Mouse (Mus musculus) MEL (cell line): ENCODE measurements at regions not wholly inside any gene's neighbourhood (a gene's known extent, or its start where the extent isn't known, plus 50 kb on each side); places are given as distances from the start of the nearest gene placed in this dataset.
A peak's percentile ranks its signal among the peaks of the same experiment; 100 is the strongest.

ENCODE experiments used
- DNase-seq: peaks from one replicate; pipeline ENCODE4 v3.0.0; 2011; ENCODE audit warnings: low read depth, low spot score
- H3K27ac ChIP-seq: 2 replicates; pipeline ENCODE4 v1.5.1; 2012; ENCODE audit warnings: low read depth, mild to moderate bottlenecking, control low read depth, low read length, moderate library complexity; ENCODE audit not compliant: control insufficient read depth
- H3K27me3 ChIP-seq, 2 experiments: fragments of 150-350 bp in 1 of 2; sonication (generic) in 1 of 2; 2 replicates each; pipeline ENCODE4 v1.6.1; 2012; ENCODE audit warnings: low read length in 2 of 2, mild to moderate bottlenecking in 2 of 2, improper control_type of control experiment in 1 of 2, moderate library complexity in 1 of 2; ENCODE audit not compliant: insufficient read depth in 2 of 2, control insufficient read depth in 1 of 2
- H3K36me3 ChIP-seq, 2 experiments: 2 replicates each; pipeline ENCODE4 v1.6.1; 2012 to 2014; ENCODE audit warnings: low read length in 2 of 2, improper control_type of control experiment in 1 of 2, inconsistent platforms in 1 of 2, mild to moderate bottlenecking in 1 of 2; ENCODE audit not compliant: insufficient read depth in 2 of 2, control insufficient read depth in 1 of 2
- H3K4me1 ChIP-seq, 2 experiments: fragments of 150-350 bp in 1 of 2; sonication (generic) in 1 of 2; 2 replicates each; pipeline ENCODE4 v1.6.1; 2012; ENCODE audit warnings: low read length in 2 of 2, improper control_type of control experiment in 1 of 2, mild to moderate bottlenecking in 1 of 2; ENCODE audit not compliant: insufficient read depth in 2 of 2, control insufficient read depth in 1 of 2
- H3K4me3 ChIP-seq, 2 experiments: fragments of 150-350 bp in 1 of 2; sonication (generic) in 1 of 2; 2 replicates each; pipeline ENCODE4 v1.5.1; 2012; ENCODE audit warnings: low read depth in 2 of 2, low read length in 2 of 2, mild to moderate bottlenecking in 2 of 2, moderate library complexity in 2 of 2, control low read depth in 1 of 2, improper control_type of control experiment in 1 of 2; ENCODE audit not compliant: control insufficient read depth in 1 of 2, insufficient read depth in 1 of 2
- H3K79me2 ChIP-seq: 2 replicates; pipeline ENCODE4 v1.6.1; 2012; ENCODE audit warnings: mild to moderate bottlenecking, low read length, moderate library complexity; ENCODE audit not compliant: control insufficient read depth, poor library complexity, insufficient read depth
- H3K9ac ChIP-seq: 2 replicates; pipeline ENCODE4 v1.6.1; 2012; ENCODE audit warnings: low read depth, mild to moderate bottlenecking, control low read depth, low read length, moderate library complexity; ENCODE audit not compliant: control insufficient read depth, poor library complexity, severe bottlenecking
- H3K9me3 ChIP-seq: fragments of 150-350 bp; sonication (generic); replicated peaks from 2 replicates; pipeline ENCODE4 v1.6.1; 2012; ENCODE audit warnings: mild to moderate bottlenecking, low read length, improper control_type of control experiment, moderate library complexity; ENCODE audit not compliant: insufficient read depth
- BHLHE40 ChIP-seq: IDR thresholded peaks from 2 replicates; pipeline ENCODE4 v1.6.1; 2012; ENCODE audit warnings: low read depth, mild to moderate bottlenecking, inconsistent platforms, low read length, improper control_type of control experiment, borderline replicate concordance
- CTCF ChIP-seq, 3 experiments: IDR thresholded peaks in 2 of 3; conservative IDR thresholded peaks in 1 of 3; 2 replicates each; pipeline ENCODE4 v1.5.1; 2011 to 2012; ENCODE audit warnings: low read length in 3 of 3, low read depth in 2 of 3, mild to moderate bottlenecking in 2 of 3, improper control_type of control experiment in 1 of 3, inconsistent platforms in 1 of 3, mixed read lengths in 1 of 3, moderate library complexity in 1 of 3; ENCODE audit not compliant: control insufficient read depth in 1 of 3, insufficient read depth in 1 of 3, poor library complexity in 1 of 3, severe bottlenecking in 1 of 3
- ELF1 ChIP-seq: IDR thresholded peaks from 2 replicates; pipeline ENCODE4 v1.6.1; 2014; ENCODE audit warnings: low read depth, mild to moderate bottlenecking, inconsistent platforms, low read length, improper control_type of control experiment, moderate library complexity
- ETS1 ChIP-seq: IDR thresholded peaks from 2 replicates; pipeline ENCODE4 v1.6.1; 2012; ENCODE audit warnings: low read depth, mild to moderate bottlenecking, inconsistent platforms, low read length, improper control_type of control experiment, moderate library complexity
- HCFC1 ChIP-seq: IDR thresholded peaks from 2 replicates; pipeline ENCODE4 v1.6.1; 2012; ENCODE audit warnings: low read depth, mild to moderate bottlenecking, inconsistent platforms, low read length, improper control_type of control experiment, moderate library complexity
- JUND ChIP-seq: IDR thresholded peaks from 2 replicates; pipeline ENCODE4 v1.6.1; 2011; ENCODE audit warnings: low read depth, mild to moderate bottlenecking, improper control_type of control experiment, low read length
- MAFK ChIP-seq: IDR thresholded peaks from 2 replicates; pipeline ENCODE4 v1.6.1; 2011; ENCODE audit warnings: low read depth, mild to moderate bottlenecking, low read length, improper control_type of control experiment, borderline replicate concordance
- MAX ChIP-seq: IDR thresholded peaks from 2 replicates; pipeline ENCODE4 v1.6.1; 2011; ENCODE audit warnings: low read length, improper control_type of control experiment
- MAZ ChIP-seq: IDR thresholded peaks from 2 replicates; pipeline ENCODE4 v1.6.1; 2012; ENCODE audit warnings: low read depth, mild to moderate bottlenecking, inconsistent platforms, low read length, improper control_type of control experiment
- MXI1 ChIP-seq: IDR thresholded peaks from 2 replicates; pipeline ENCODE4 v1.6.1; 2011; ENCODE audit warnings: mild to moderate bottlenecking, low read depth, low read length, improper control_type of control experiment
- MYB ChIP-seq: IDR thresholded peaks from 2 replicates; pipeline ENCODE4 v1.6.1; 2011; ENCODE audit warnings: mild to moderate bottlenecking, low read depth, low read length, improper control_type of control experiment
- NRF1 ChIP-seq: IDR thresholded peaks from 2 replicates; pipeline ENCODE4 v1.6.1; 2014; ENCODE audit warnings: low read depth, mild to moderate bottlenecking, inconsistent platforms, low read length, improper control_type of control experiment, moderate library complexity; ENCODE audit not compliant: poor library complexity, insufficient read depth, severe bottlenecking
- POLR2A ChIP-seq, 2 experiments: IDR thresholded peaks; 2 replicates each; pipeline ENCODE4 v1.6.1; 2011 to 2012; ENCODE audit warnings: low read length in 2 of 2, mild to moderate bottlenecking in 2 of 2, control low read depth in 1 of 2, improper control_type of control experiment in 1 of 2, low read depth in 1 of 2, moderate library complexity in 1 of 2; ENCODE audit not compliant: control insufficient read depth in 1 of 2, insufficient read depth in 1 of 2, poor library complexity in 1 of 2
- POLR2AphosphoS5 ChIP-seq: IDR thresholded peaks from 2 replicates; pipeline ENCODE4 v1.6.1; 2012; ENCODE audit warnings: low read depth, borderline replicate concordance, mild to moderate bottlenecking, inconsistent platforms, low read length, moderate library complexity, mixed read lengths
- RAD21 ChIP-seq: IDR thresholded peaks from 2 replicates; pipeline ENCODE4 v1.6.1; 2011; ENCODE audit warnings: mild to moderate bottlenecking, low read depth, low read length, improper control_type of control experiment
- RCOR1 ChIP-seq: IDR thresholded peaks from 2 replicates; pipeline ENCODE4 v1.6.1; 2012; ENCODE audit warnings: low read depth, mild to moderate bottlenecking, inconsistent platforms, low read length, improper control_type of control experiment
- SIN3A ChIP-seq: IDR thresholded peaks from 2 replicates; pipeline ENCODE4 v1.6.1; 2012; ENCODE audit warnings: low read length, improper control_type of control experiment, inconsistent platforms
- TBP ChIP-seq: IDR thresholded peaks from 2 replicates; pipeline ENCODE4 v1.8.0; 2011; ENCODE audit warnings: low read depth, low read length, improper control_type of control experiment
- TCF12 ChIP-seq: IDR thresholded peaks from 2 replicates; pipeline ENCODE4 v1.6.1; 2014; ENCODE audit warnings: low read depth, mild to moderate bottlenecking, inconsistent platforms, low read length, improper control_type of control experiment, moderate library complexity
- UBTF ChIP-seq: IDR thresholded peaks from 2 replicates; pipeline ENCODE4 v1.6.1; 2012; ENCODE audit warnings: low read depth, mild to moderate bottlenecking, inconsistent platforms, low read length, improper control_type of control experiment, moderate library complexity, borderline replicate concordance; ENCODE audit not compliant: insufficient read depth
- USF1 ChIP-seq: IDR thresholded peaks from 2 replicates; pipeline ENCODE4 v1.6.1; 2014; ENCODE audit warnings: low read depth, mild to moderate bottlenecking, inconsistent platforms, low read length, improper control_type of control experiment, moderate library complexity
- USF2 ChIP-seq, 2 experiments: IDR thresholded peaks; 2 replicates each; pipeline ENCODE4 v1.6.1; 2011 to 2012; ENCODE audit warnings: improper control_type of control experiment in 2 of 2, low read length in 2 of 2, borderline replicate concordance in 1 of 2, inconsistent platforms in 1 of 2, low read depth in 1 of 2, mild to moderate bottlenecking in 1 of 2; ENCODE audit not compliant: insufficient read depth in 1 of 2
- ZC3H11A ChIP-seq: IDR thresholded peaks from 2 replicates; pipeline ENCODE4 v1.6.1; 2012; ENCODE audit warnings: low read depth, mild to moderate bottlenecking, inconsistent platforms, low read length, improper control_type of control experiment
- ZMIZ1 ChIP-seq: IDR thresholded peaks from 2 replicates; pipeline ENCODE4 v1.6.1; 2012; ENCODE audit warnings: low read depth, mild to moderate bottlenecking, inconsistent platforms, low read length, improper control_type of control experiment, moderate library complexity
- ZNF384 ChIP-seq: IDR thresholded peaks from 2 replicates; pipeline ENCODE4 v1.6.1; 2012; ENCODE audit warnings: low read depth, mild to moderate bottlenecking, inconsistent platforms, low read length, improper control_type of control experiment

- Histone ChIP-seq H3K27me3 (peaks cover 0 to 6% of the 10 kb centered on the region in 2 experiments; a peak in 2 of 4 replicates), H3K4me3 (no peak overlapping the region), H3K4me1 (no peaks in the 10 kb centered on the region), H3K36me3 (no peaks in the 10 kb centered on the region), H3K27ac (no peak overlapping the region), H3K79me2 (no peaks in the 10 kb centered on the region), H3K9me3 (no peaks in the 10 kb centered on the region), H3K9ac (no peak overlapping the region)
- DNase-seq, result no peak
- TF ChIP-seq MAFK (0 out of 2 replicates have a peak, but pooled peaks have one; percentile 23), RCOR1 (no peak), TBP (no peak), MYB (no peak), SIN3A (no peak), ELF1 (no peak), POLR2A (IDR thresholded peaks at IDR 0.05; ENCODE audit: control insufficient read depth in 1 of 2, insufficient read depth in 1 of 2, low read depth in 1 of 2, low read length in 2 of 2, poor library complexity in 1 of 2) (no peak), MAZ (no peak)
These were observed 57.8 kb upstream of the Gata5 start for GRCm38 (mm10) chr2:180392298-180392697.

- TF ChIP-seq ETS1 (no peak), POLR2AphosphoS5 (no peak), MYB (no peak), USF2 (IDR thresholded peaks at IDR 0.05; ENCODE audit: borderline replicate concordance in 1 of 2, insufficient read depth in 1 of 2, low read depth in 1 of 2, low read length in 2 of 2) (no peak), CTCF (IDR thresholded peaks at IDR 0.05 in 2 of 3, conservative IDR thresholded peaks at IDR 0.05 in 1 of 3; ENCODE audit: control insufficient read depth in 1 of 3, insufficient read depth in 1 of 3, low read depth in 2 of 3, low read length in 3 of 3, poor library complexity in 1 of 3, severe bottlenecking in 1 of 3) (no peak), JUND (no peak)
- H3K27me3 ChIP-seq, result peaks cover 0 to 6% of the 10 kb centered on the region in 2 experiments; a peak in 2 of 4 replicates
- no peaks in the 10 kb centered on the region for H3K79me2 ChIP-seq
- H3K9ac ChIP-seq, result no peak overlapping the region
- DNase-seq, result no peak
- H3K4me3 ChIP-seq, result no peak overlapping the region
- H3K36me3 ChIP-seq, result no peaks in the 10 kb centered on the region
- no peak overlapping the region for H3K27ac ChIP-seq
- H3K4me1 ChIP-seq, result no peaks in the 10 kb centered on the region
- no peaks in the 10 kb centered on the region for H3K9me3 ChIP-seq
These were observed 56.9 kb upstream of the Gata5 start for GRCm38 (mm10) chr2:180391349-180391748.

GRCm38 (mm10) chr2:180390216-180390996, 55.9 kb upstream of the Gata5 start:
- DNase-seq, result no peak
- H3K4me1 ChIP-seq, result no peaks in the 10 kb centered on the region
- H3K36me3 ChIP-seq, result no peaks in the 10 kb centered on the region
- H3K27ac ChIP-seq, result no peak overlapping the region
- no peaks in the 10 kb centered on the region for H3K79me2 ChIP-seq
- H3K9me3 ChIP-seq, result no peaks in the 10 kb centered on the region
- H3K27me3 ChIP-seq, result peaks cover 0 to 3% of the 10 kb centered on the region in 2 experiments; a peak in 2 of 4 replicates
- no peak overlapping the region for H3K9ac ChIP-seq
- no peak overlapping the region for H3K4me3 ChIP-seq
- no peak for TF ChIP-seq ZC3H11A
- no peak for TF ChIP-seq USF1
- no peak for TF ChIP-seq ELF1
- TF ChIP-seq NRF1, result no peak
- TF ChIP-seq ETS1, result no peak
- no peak for TF ChIP-seq ZNF384
- no peak for TF ChIP-seq MYB
- TF ChIP-seq ZMIZ1, result no peak
- TF ChIP-seq MAZ, result no peak
- TF ChIP-seq UBTF, result no peak
- no peak for TF ChIP-seq RAD21
- TF ChIP-seq MAX, result no peak
- TF ChIP-seq BHLHE40, result no peak
- TF ChIP-seq TCF12, result no peak
- TF ChIP-seq HCFC1, result no peak
- no peak for TF ChIP-seq MXI1
